Comparison of ENCODE assay signal across 8 mouse cellular contexts in the genomic region with DNA sequence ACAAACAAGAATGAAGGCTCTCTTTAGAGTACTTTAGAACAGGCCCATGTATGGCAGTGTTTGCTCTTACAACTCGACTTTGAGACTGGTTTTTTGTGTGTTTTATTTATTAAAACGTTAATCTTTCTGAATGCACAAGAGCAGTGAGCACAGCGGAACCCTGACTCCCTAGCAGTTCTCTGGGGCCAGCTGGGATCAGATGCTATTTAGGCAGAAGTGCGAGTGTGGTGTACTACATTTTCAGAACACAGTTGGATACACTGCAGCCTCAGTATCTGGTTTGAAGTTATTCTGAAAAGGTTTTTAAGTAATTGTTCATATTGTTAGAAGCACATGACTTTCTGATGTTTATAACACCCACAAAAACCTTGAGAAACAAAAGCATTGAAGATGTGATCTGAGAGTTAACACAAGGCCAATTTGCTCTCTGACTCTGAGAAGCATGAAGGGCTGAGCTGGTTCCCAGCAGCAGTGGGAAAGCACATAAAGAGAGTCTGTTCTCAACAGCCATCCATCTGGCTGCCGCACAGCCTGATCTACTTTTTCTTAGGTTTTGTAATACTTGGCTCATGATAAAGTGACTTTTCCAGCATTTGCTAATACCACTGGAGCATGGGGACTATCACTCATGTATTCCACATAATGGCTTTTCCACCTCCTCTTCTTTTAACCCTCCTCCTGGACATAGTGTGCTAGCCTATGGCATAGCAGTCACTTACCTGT. TPM values are rescaled to one million over a fixed set of nuclear protein-coding genes. Genes with fewer than 3 reads are reported as not detected.
A peak's percentile ranks its signal among the peaks of the same experiment; 100 is the strongest.
DNase-seq lines count a peak whose midpoint lies in the region; ATAC-seq and TF ChIP-seq lines count a peak whose summit lies in the region.
"Had no signal": no experiment of that assay in that cellular context is flagged by ENCODE, and none has a peak within 500 bp of the region (broad histone marks: within the 10 kb centered on the region; RNA-seq: fewer than 3 reads in every experiment).

No protein-coding gene starts in this region.

- H3K4me3 ChIP-seq in hindbrain, embryonic 15.5 days = no peak overlapping the region
- no peak overlapping the region for H3K4me3 ChIP-seq in hindbrain, embryonic 13.5 days
- H3K4me3 ChIP-seq in embryonic facial prominence, embryonic 15.5 days (replicated peaks) = no peak overlapping the region
- no peak overlapping the region for H3K4me3 ChIP-seq in lung, postnatal 0 days (ENCODE audit: low read depth, low read length)

- no peak; the same call in 1 of the 2 replicates for TF ChIP-seq EP300 in lung, postnatal 0 days (IDR thresholded peaks at IDR 0.05)

- no peak for ATAC-seq in hindbrain, embryonic 15.5 days (ENCODE audit: low FRiP score, low read depth)
- no peak for ATAC-seq in hindbrain, embryonic 13.5 days (ENCODE audit: low FRiP score)
- no peak for ATAC-seq in embryonic facial prominence, embryonic 15.5 days (ENCODE audit: insufficient number of reproducible peaks, low FRiP score, low TSS enrichment, low read depth)
- ATAC-seq in lung, postnatal 0 days = peak; percentile 63
- ATAC-seq: liver, postnatal 0 days had no signal

- no peak for TF ChIP-seq CTCF in lung, postnatal 0 days (IDR thresholded peaks at IDR 0.05)

- no peak overlapping the region for H3K9ac ChIP-seq in hindbrain, embryonic 15.5 days
- no peak overlapping the region for H3K9ac ChIP-seq in hindbrain, embryonic 13.5 days
- H3K9ac ChIP-seq in embryonic facial prominence, embryonic 15.5 days = no peak overlapping the region
- H3K9ac ChIP-seq in lung, postnatal 0 days (replicated peaks; ENCODE audit: low read depth) = no peak overlapping the region
- H3K9ac ChIP-seq: liver, postnatal 0 days had no signal

- H3K36me3 ChIP-seq in hindbrain, embryonic 15.5 days = peaks cover 41% of the 10 kb centered on the region
- peaks cover 73% of the 10 kb centered on the region for H3K36me3 ChIP-seq in hindbrain, embryonic 13.5 days
- H3K36me3 ChIP-seq in embryonic facial prominence, embryonic 15.5 days = peaks cover 37% of the 10 kb centered on the region
- H3K36me3 ChIP-seq in lung, postnatal 0 days (ENCODE audit: insufficient read depth, low read length) = peaks cover 13% of the 10 kb centered on the region

- WGBS in hindbrain, embryonic 15.5 days = 73% methylated on average over 5 of the region's 5 CpGs
- 81% methylated on average over 5 of the region's 5 CpGs for WGBS in hindbrain, embryonic 13.5 days
- 71% methylated on average over 5 of the region's 5 CpGs for WGBS in embryonic facial prominence, embryonic 15.5 days
- 50% methylated on average over 5 of the region's 5 CpGs for WGBS in lung, postnatal 0 days

- no peaks in the 10 kb centered on the region for H3K9me3 ChIP-seq in hindbrain, embryonic 15.5 days
- no peaks in the 10 kb centered on the region for H3K9me3 ChIP-seq in hindbrain, embryonic 13.5 days
- H3K9me3 ChIP-seq in embryonic facial prominence, embryonic 15.5 days (replicated peaks) = no peaks in the 10 kb centered on the region
- H3K9me3 ChIP-seq in lung, postnatal 0 days (ENCODE audit: low read length) = no peaks in the 10 kb centered on the region

- H3K27ac ChIP-seq in hindbrain, embryonic 15.5 days (replicated peaks) = peak overlapping the region; percentile 32; the same call in 1 of the 2 replicates
- no peak overlapping the region for H3K27ac ChIP-seq in hindbrain, embryonic 13.5 days
- peak overlapping the region; percentile 45 for H3K27ac ChIP-seq in embryonic facial prominence, embryonic 15.5 days (replicated peaks)
- peak overlapping the region; percentile 78 for H3K27ac ChIP-seq in lung, postnatal 0 days (ENCODE audit: low read length)

- H3K4me2 ChIP-seq in hindbrain, embryonic 15.5 days = no peak overlapping the region
- no peak overlapping the region for H3K4me2 ChIP-seq in hindbrain, embryonic 13.5 days
- H3K4me2 ChIP-seq in embryonic facial prominence, embryonic 15.5 days (replicated peaks) = no peak overlapping the region
- H3K4me2 ChIP-seq in lung, postnatal 0 days (replicated peaks; ENCODE audit: low read depth, low read length) = no peak overlapping the region

- H3K4me1 ChIP-seq in hindbrain, embryonic 15.5 days (replicated peaks) = no peaks in the 10 kb centered on the region
- H3K4me1 ChIP-seq in hindbrain, embryonic 13.5 days (replicated peaks) = no peaks in the 10 kb centered on the region
- 0 out of 2 replicates have a peak, but pooled peaks cover 4% of the 10 kb centered on the region for H3K4me1 ChIP-seq in embryonic facial prominence, embryonic 15.5 days
- no peaks in the 10 kb centered on the region for H3K4me1 ChIP-seq in lung, postnatal 0 days (ENCODE audit: insufficient read depth, low read depth, low read length)

- DNase-seq in adipocyte (ENCODE audit: low spot score) = peak; percentile 77
- peak; percentile 68 for DNase-seq in lung, postnatal 0 days (ENCODE audit: low spot score)
- no peak for DNase-seq in spleen, postnatal 10 days (ENCODE audit: low spot score in 2 of 2)
- no peak for DNase-seq in spleen, adult 18-20 months
- DNase-seq: liver, postnatal 0 days had no signal

- no peaks in the 10 kb centered on the region for H3K27me3 ChIP-seq in hindbrain, embryonic 15.5 days
- no peaks in the 10 kb centered on the region for H3K27me3 ChIP-seq in hindbrain, embryonic 13.5 days
- H3K27me3 ChIP-seq in embryonic facial prominence, embryonic 15.5 days = no peaks in the 10 kb centered on the region
- no peaks in the 10 kb centered on the region for H3K27me3 ChIP-seq in lung, postnatal 0 days (replicated peaks; ENCODE audit: insufficient read depth, low read length)

RNA-seq across cellular contexts. Expression of gene Tes3-ps, which starts 32.3 kb away (rescaled TPM):
- polyA plus RNA-seq in hindbrain, embryonic 15.5 days (2015; fragmentation: Nextera tagmentation; extraction: Ambion mirVana) = 0.30 and 0.39 TPM in 2 replicates
- 0.45 and 0.60 TPM in 2 replicates for polyA plus RNA-seq in hindbrain, embryonic 13.5 days (2015; fragmentation: Nextera tagmentation; extraction: Ambion mirVana)
- 0.79 and 1.7 TPM in 2 replicates for polyA plus RNA-seq in embryonic facial prominence, embryonic 15.5 days (2015; fragmentation: Nextera tagmentation; extraction: Ambion mirVana)
- 0.35 and 0.49 TPM in 2 replicates for polyA plus RNA-seq in lung, postnatal 0 days (2015; fragmentation: Nextera tagmentation; extraction: Ambion mirVana)

RNA-seq across cellular contexts. Expression of gene Ippk, which starts 39.8 kb away (rescaled TPM):
- 12.3 and 13.2 TPM in 2 replicates for polyA plus RNA-seq in hindbrain, embryonic 15.5 days (2015; fragmentation: Nextera tagmentation; extraction: Ambion mirVana)
- 14.0 and 15.0 TPM in 2 replicates for polyA plus RNA-seq in hindbrain, embryonic 13.5 days (2015; fragmentation: Nextera tagmentation; extraction: Ambion mirVana)
- 12.7 and 13.4 TPM in 2 replicates for polyA plus RNA-seq in embryonic facial prominence, embryonic 15.5 days (2015; fragmentation: Nextera tagmentation; extraction: Ambion mirVana)
- polyA plus RNA-seq in lung, postnatal 0 days (2015; fragmentation: Nextera tagmentation; extraction: Ambion mirVana) = 12.0 and 12.6 TPM in 2 replicates

RNA-seq across cellular contexts. Expression of gene Ecm2, which starts 43.8 kb away (rescaled TPM):
- polyA plus RNA-seq in hindbrain, embryonic 15.5 days (2015; fragmentation: Nextera tagmentation; extraction: Ambion mirVana) = 2.6 and 2.7 TPM in 2 replicates
- 2.3 and 2.5 TPM in 2 replicates for polyA plus RNA-seq in hindbrain, embryonic 13.5 days (2015; fragmentation: Nextera tagmentation; extraction: Ambion mirVana)
- 2.2 and 2.3 TPM in 2 replicates for polyA plus RNA-seq in embryonic facial prominence, embryonic 15.5 days (2015; fragmentation: Nextera tagmentation; extraction: Ambion mirVana)
- polyA plus RNA-seq in lung, postnatal 0 days (2015; fragmentation: Nextera tagmentation; extraction: Ambion mirVana) = 3.1 and 3.6 TPM in 2 replicates

Comparison
In these comparisons a context has a peak if more than half of its experiments do, and no peak if none do; other contexts are left out.
1. DNase-seq: peak in adipocyte (single experiment) and lung, postnatal 0 days (single experiment); none in spleen, postnatal 10 days (0 of 2) and spleen, adult 18-20 months (0 of 2).